Mouse (Mus musculus): ENCODE data around the gene Mcm2.
A peak's percentile ranks its signal among the peaks of the same experiment; 100 is the strongest.

The Mcm2 gene

GRCm38 (mm10) chr6:88886417-88886967, 12.1 kb downstream of the Mcm2 start:
- DNase-seq = no peak

GRCm38 (mm10) chr6:88885644-88886416, 12.8 kb downstream of the Mcm2 start:
- DNase-seq = no peak

DNA sequence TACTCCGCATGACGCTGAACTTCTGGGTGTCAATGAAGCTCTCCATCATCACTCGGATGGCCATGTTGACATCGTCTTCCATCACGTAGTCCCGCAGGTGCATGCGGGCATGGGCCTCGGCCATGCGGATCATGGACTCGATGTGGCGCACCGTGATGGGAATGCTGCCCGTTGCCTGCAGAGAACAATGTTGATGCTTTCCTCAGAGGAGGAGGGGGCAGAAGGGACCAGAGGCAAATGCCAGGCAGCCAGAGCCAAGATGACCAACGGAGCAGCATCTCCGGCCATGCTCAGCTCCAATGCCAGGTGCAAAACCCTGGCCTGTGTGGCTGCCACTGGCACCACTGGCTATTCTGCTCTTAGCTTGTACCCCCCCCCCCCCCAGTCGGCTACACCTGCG, 13.9 kb downstream of the Mcm2 start:
- no peak for DNase-seq

- DNase-seq = no peak
These were observed 14.4 kb downstream of the Mcm2 start for GRCm38 (mm10) chr6:88884195-88884594.

- DNase-seq = no peak
These were observed 17.2 kb downstream of the Mcm2 start for GRCm38 (mm10) chr6:88881334-88881733.

DNA sequence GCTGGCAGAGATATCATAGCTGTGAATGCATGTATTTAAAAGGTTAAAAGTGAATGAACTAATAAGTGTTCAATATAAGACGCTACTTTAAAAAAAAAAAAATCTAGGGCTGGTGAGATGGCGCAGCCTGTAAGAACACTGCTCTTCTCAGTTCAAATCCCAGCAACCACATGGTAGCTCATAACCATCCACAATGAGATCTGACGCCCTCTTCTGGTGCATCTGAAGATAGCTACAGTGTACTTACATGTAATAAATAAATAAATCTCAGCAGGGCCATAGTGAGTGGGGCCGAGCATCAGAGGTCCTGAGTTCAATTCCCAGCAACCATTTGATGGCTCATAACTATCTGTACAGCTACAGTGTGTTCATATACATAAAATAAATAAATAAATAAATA, 19.1 kb downstream of the Mcm2 start:
- no peak for DNase-seq

- DNase-seq = peak; percentile 87
These were observed 23.6 kb downstream of the Mcm2 start, which contains the start of gene Podxl2 for GRCm38 (mm10) chr6:88874868-88875508. TSS of gene Podxl2 (minus strand) at chr6:88875044.

DNA sequence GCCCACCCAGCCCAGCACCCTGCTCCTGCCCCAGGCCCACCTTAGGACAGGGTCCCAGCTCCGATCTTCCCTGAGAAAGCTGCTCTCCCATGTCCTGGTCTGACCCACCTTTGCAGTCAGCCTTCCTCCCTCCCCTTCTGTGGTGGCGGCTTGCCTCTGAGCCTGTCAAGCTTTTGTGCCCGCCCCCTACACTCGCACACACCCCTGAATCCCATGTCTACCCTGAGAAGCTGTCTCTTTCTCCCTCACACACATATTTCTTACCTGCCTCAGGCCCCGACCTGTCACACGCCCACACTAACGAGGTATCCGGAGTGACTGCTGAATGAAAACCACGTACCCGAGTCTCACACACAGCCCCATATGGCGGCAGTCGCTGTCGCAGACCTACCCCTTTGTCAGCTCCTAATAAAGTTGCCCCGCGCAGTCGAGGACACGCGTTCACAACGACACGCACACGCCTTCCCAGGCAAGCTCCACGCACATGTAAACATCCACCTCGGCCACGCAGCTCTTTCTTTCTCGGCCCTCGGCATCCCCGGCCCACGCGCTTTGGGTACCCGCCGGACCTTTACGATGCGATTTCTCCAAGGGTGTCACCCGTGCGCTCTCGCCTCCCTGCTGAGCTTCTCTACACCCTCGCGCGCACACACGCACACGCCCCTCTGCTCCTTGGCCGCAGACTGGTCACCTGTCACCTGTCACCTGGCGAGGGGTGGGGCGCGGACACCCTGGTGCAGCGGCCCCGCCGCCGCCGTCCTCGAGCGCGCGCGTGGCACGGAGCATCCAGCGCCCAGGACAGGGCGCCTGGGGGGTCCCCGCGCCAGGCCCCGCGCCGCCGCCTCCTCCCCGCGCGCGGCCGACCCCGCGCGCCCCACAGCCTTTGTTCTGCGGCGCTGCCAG, 24.4 kb downstream of the Mcm2 start:
- DNase-seq = peak; percentile 52

- DNase-seq = no peak
These were observed 25.8 kb downstream of the Mcm2 start for GRCm38 (mm10) chr6:88872811-88873210.

- peak; percentile 69 for DNase-seq
These were observed 27.0 kb downstream of the Mcm2 start for GRCm38 (mm10) chr6:88871546-88871945.

DNA sequence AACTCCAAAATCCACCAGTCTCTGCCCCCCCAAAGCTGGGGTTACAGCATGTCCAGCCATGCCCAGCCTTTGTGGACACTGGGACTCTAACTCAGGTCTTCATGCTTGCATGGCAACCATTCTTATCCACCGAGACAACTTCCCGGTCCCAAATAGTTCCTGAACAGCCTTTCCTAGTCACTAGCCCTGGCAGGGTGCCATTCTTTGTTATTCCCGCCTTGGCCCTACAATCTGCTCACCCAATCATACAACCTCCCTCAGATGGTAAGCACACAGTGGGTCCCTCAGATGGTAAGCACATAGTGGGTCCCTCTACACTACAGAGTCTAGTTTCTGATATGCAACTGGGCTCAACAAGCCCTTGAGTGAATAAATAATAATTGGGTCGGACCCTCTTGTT, 28.0 kb downstream of the Mcm2 start:
- no peak for DNase-seq

DNA sequence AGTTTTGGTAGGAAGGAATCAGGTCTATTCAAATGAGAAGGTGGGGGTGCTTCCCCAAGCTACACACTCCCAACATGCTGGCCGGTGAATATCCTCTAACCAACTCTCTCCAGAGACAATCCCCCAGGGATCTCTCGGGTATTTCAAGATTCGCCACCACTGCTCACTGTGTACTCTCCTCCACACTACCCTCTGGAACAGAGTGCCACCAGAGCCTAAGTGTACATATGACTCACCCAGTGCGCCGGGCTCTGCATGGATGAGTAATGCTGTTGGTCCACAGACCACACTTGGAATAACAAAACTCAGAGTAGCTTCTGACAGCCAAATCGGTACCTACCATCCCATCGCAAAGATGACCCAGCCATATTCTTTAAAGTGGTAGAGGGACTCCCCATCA, 29.1 kb downstream of the Mcm2 start:
- peak; percentile 78 for DNase-seq

DNA sequence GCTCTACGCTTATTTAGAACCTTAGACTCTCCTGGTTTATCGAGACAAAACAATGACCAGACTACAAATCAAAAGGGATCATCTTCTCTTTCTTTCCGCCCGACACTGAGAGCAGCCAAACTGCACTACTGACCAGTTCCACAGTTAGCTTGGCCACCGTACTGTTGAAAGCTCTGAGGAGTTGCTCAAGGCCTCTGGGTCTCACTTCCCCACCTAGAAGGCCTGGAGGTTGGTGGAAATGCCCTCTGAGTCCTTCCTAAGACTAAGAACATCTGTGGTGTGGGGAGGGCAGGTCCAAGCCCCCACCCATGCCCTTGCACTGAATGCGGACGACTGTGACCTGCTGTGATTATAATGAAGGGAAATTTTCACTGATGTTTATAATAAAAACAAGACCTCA, 32.9 kb downstream of the Mcm2 start:
- no peak for DNase-seq

DNA sequence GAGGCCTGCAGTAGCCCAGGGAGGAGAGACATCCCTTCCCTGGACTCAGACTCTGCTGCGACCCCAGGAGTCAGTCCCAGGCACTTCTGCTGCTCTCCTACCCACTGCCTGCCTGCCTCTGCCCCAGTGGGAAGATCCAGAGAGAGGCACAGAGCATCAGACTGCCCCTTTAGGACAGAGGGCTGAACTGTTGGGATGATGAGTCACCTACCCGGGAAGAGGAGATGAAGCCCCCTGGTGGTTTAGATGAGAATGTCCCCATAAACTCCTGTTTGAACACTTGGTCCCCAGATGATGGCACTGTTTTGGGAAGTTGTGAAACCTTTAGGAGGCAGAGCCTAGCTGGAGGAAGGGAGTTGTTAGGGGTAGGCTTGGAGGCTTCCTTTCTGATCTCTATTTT, 37.7 kb downstream of the Mcm2 start:
- DNase-seq = no peak

DNA sequence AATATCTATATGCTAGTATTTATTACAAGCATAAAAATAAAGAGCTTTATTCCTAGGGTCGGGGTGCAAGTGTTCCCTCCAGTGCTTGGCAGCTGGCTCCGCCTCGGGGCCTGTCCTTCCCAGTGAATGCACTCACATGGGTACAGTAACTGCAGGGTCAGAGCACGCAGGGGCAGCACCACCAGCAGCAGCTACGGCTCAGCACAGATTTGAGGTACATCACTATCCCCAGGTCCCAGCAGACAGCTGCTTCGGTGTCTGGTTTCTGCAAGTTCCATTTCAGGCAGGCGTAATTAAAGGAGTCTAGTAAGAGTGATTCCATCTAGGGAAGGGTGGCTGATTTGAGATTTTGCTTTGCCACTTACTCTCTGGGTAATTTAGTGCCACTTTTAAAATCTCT, 40.2 kb downstream of the Mcm2 start:
- DNase-seq = no peak

GRCm38 (mm10) chr6:88857830-88858229, 40.8 kb downstream of the Mcm2 start:
- DNase-seq = no peak

DNA sequence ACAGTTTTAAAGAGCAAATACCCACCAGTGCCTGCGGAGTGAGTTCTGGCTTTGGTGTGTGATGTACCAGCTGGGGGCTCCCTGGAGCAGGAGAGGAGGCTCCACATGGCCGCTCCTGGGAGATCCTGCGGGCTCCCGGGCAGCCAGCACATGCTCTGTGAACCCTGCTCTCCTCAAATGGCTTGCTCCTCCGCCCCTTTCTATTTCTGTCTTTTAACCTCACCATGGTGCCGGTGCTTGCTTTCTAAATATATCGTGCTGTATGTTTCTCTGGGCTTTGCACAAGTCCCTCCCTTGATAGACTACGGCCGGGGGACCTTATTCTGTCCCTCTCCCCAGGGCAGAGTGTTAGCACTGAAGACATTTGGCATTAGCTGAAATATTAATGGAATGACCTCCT, 41.3 kb downstream of the Mcm2 start:
- DNase-seq = no peak

GRCm38 (mm10) chr6:88855636-88856035, 42.9 kb downstream of the Mcm2 start:
- DNase-seq = peak; percentile 52

DNA sequence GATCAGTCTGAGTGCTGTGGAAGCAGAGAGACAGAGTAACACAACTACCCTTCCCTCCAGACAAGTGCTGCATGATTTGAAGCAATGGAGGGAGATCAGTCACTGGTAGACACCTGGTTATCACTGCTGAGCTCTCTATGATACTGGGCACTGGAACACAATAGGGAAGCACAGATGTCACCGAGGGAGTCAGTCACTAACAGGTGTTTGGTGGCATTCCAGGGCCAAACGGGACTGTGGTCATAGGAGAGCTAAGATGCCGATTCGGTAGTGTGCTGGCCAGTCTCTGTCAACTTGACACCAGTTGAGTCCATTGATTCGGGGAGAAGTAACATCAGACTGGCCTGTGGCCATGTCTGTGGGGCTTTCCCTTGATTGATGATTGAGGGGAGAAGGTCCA, 44.1 kb downstream of the Mcm2 start:
- no peak for DNase-seq

DNA sequence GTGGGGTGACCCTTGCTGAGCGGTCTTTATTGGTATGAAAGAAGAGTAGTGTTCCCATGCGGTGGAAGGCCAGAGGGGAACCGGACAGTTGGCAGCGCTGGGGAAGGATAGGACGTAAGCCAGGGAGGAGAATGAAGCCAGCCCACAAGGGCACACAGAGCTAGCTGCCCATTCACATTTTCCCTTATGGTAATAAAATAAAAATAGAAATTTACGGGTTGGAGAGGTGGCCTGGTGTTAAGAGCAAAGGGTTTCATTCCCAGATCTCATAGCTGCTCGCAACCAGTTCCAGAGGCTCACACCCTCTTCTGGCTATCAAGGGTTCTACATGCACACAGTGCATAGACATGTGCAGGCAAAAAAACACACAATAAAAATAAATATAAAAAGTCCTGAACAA, 48.5 kb downstream of the Mcm2 start:
- DNase-seq = no peak

DNA sequence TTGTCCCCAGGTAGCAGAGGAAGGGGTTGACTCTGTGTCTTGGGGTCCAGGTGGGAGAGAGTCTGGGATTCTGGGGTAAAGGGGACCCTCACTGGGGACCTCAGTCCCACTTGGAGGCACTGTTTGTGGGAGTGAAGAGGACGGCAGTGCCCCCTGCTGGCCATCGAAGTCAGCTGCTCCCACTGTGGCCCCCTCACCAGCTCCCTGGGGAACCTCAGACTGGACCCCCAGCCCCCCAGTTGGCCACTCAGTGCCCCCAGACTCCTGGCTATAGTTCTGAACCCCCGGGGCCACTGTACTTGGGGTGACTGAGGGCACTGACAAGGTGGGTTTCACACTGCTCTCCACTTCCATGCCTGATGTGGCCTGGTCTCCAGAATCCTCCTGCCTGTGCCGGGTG, 49.3 kb downstream of the Mcm2 start:
- DNase-seq = no peak

DNA sequence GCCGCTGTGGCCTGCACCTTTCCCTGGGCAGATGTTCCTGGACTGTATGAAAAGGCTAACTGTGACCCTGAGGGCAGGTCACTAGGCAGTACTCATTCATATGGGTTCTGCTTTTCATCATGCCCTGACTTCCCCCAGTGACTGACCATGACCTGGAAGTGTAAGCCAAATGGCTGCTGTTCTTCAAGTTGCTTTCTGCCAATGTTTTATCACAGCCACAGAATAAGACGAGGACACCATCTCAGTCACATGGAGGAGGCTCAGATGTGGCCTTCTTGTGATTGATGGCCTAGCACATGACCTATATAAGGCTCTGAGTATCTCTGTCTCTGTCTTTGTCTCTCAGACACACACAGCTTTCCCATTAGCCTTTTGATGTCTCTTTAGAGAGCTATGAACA, 51.0 kb downstream of the Mcm2 start:
- DNase-seq = no peak

- no peak for DNase-seq
These were observed 53.5 kb downstream of the Mcm2 start for GRCm38 (mm10) chr6:88844901-88845565.
